Mouse (Mus musculus): ENCODE results near the gene Prl6a1. TPM values are rescaled to one million over a fixed set of nuclear protein-coding genes. Genes with fewer than 3 reads are reported as not detected.

The Prl6a1 gene
- polyA plus RNA-seq (2012; rRNA removed): 0.28 and 0.63 TPM in 2 replicates

GRCm38 (mm10) chr13:27312334-27313225 lies at the start of gene Prl6a1:
TSS of gene Prl6a1 (plus strand) at chr13:27312627.
- no peak for DNase-seq (ENCODE audit: extremely low spot score in 1 of 2, low spot score in 1 of 2)

- DNase-seq (ENCODE audit: extremely low spot score in 1 of 2, low spot score in 1 of 2): no peak
These were observed 22.6 kb downstream of the Prl6a1 start for GRCm38 (mm10) chr13:27334989-27335388.

- no peak for DNase-seq (ENCODE audit: extremely low spot score in 1 of 2, low spot score in 1 of 2)
These were observed 30.4 kb downstream of the Prl6a1 start for GRCm38 (mm10) chr13:27342733-27343275.

- no peak for DNase-seq (ENCODE audit: extremely low spot score in 1 of 2, low spot score in 1 of 2)
These were observed 32.9 kb downstream of the Prl6a1 start, which contains the start of gene Prl8a2 for GRCm38 (mm10) chr13:27345373-27345772. TSS of gene Prl8a2 (plus strand) at chr13:27345673.

Other genes with a start within 250 kb of the Prl6a1 start
- 0.18 and 1.1 TPM in 2 replicates for gene Prl3d1, start 218.4 kb upstream of the Prl6a1 start, polyA plus RNA-seq (2012; rRNA removed)
- gene Prl3d2, start 190.9 kb upstream of the Prl6a1 start, polyA plus RNA-seq (2012; rRNA removed): not detected in 2 replicates
- gene Prl3d3, start 155.8 kb upstream of the Prl6a1 start, polyA plus RNA-seq (2012; rRNA removed): not detected in 2 replicates
- not detected in 2 replicates for gene Prl3c1, start 116.0 kb upstream of the Prl6a1 start, polyA plus RNA-seq (2012; rRNA removed)
- gene Prl3b1, start 70.8 kb upstream of the Prl6a1 start, polyA plus RNA-seq (2012; rRNA removed): 25.7 and 68.4 TPM in 2 replicates
- gene Prl3a1, start 53.2 kb upstream of the Prl6a1 start, polyA plus RNA-seq (2012; rRNA removed): not detected in 2 replicates
- 1.9 and 6.0 TPM in 2 replicates for gene Prl8a2, start 33.0 kb downstream of the Prl6a1 start, polyA plus RNA-seq (2012; rRNA removed)
- 4.4 and 12.1 TPM in 2 replicates for gene Prl2b1, start 78.2 kb downstream of the Prl6a1 start, polyA plus RNA-seq (2012; rRNA removed)
- gene Prl8a6, start 126.1 kb downstream of the Prl6a1 start, polyA plus RNA-seq (2012; rRNA removed): 0.17 TPM in 1 of 2 replicates, not detected in the other
- 0.12 and 0.59 TPM in 2 replicates for gene Prl8a8, start 200.6 kb downstream of the Prl6a1 start, polyA plus RNA-seq (2012; rRNA removed)

Measured in frontal cortex, adult 2 months (tissue).